Mouse (Mus musculus): ENCODE measurements around the gene Slc35b2.

DNA sequence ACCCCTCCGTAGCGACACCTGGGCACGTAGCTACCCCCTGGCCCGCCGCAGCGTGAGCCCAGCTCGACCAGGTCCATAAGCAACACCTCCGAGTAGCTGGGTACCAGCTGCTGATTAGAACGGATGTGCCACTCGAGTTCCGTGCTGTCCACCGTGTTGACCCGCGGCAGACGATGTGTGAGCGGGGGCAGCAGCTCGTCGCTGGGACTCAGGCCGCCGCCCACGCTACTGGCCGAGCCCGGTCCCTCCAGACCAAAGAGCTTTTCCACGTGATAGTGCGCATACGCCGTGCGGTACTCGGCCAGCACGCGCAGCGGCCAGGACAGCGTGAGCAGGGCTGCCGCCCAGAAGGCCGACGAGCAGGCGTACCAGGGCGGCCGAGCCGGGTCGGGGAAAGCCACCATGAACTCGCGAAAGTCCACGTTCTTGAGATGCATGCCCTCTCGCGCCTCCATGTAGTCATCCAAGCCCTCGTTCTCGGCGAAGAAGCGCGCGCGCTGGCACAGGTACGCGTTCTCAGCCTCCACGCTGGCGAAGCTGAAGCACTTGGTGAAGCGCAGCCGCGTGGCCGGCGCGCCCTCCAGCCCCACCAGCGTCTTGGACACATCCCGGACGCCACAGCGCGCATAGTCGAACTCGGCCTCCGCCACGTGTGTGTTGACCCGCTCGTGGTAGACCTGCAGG lies 18.3 kb upstream of the Slc35b2 start:
- TF ChIP-seq CTCF (IDR thresholded peaks at IDR 0.05; ENCODE audit: control insufficient read depth, insufficient read depth, low read length) = no peak
- TF ChIP-seq POLR2A (IDR thresholded peaks at IDR 0.05; ENCODE audit: borderline replicate concordance, control insufficient read depth, low read depth, low read length) = no peak
